Mouse (Mus musculus) left cerebral cortex, adult 8-10 months (tissue): ENCODE data around the gene Gid8. TPM values are rescaled to one million over a fixed set of nuclear protein-coding genes. Genes with fewer than 3 reads are reported as not detected.

Experiments used
- DNase-seq, 2 experiments: peaks; one replicate each; pipeline ENCODE4 v3.0.0; 2022; ENCODE audit warnings: low spot score in 2 of 2
- total RNA-seq, 4 experiments: library from RNA; stranded (reverse); gene quantifications; 2 replicates each; pipeline ENCODE4 v1.2.4; 2022

The Gid8 gene
- 10 to 100 TPM; 66.2 to 72.7 (median 68.5) TPM for total RNA-seq

- DNase-seq = peak; percentile 93 to 97
Observed at GRCm38 (mm10) chr2:180709923-180710272, at the start of gene Gid8, which contains the start of gene Dido1. Gid8 (plus strand) TSS chr2:180710117. Dido1 (minus strand) TSS chr2:180709999.

DNA sequence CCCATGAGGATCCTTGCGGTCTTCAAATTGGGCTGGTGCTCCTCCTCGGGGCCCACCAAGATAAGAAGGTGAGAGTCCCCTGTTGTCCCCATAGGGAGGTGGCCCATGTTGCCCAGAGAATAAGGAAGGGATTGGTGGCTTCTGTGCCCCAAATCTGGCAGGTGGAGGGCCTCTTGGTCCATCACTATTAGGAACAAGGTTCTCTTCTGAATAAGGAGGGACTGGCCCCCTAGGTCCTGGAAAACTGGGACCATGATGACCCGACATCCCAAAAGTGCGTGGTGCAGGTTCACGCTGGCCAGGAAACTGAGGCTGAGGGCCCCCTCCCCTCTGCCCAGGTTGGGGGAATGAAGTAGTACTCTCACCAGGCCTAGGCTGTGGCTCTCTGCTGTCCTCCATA is 49.4 kb upstream of the Gid8 start:
- no peak for DNase-seq

DNA sequence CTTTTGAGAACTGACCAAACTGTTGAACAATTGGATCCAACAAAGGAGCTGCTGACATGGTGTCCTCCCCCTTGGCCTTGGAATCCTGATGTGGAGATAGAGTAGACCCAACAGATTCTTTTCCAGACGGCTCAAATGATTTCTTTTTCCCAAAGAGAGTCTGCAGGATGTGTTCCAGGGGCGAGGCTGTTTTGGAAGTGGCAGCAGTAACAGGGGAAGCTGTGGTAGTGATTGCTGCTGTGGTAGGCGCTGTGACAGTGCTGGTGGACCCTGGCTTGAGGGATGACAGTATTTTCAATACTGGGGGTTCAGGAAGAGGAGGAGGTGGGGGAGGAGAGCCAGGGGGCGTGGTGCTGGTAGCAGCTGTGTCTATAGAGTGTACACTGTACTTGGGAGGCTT is 47.9 kb upstream of the Gid8 start:
- no peak for DNase-seq

GRCm38 (mm10) chr2:180676706-180677105 is 33.2 kb upstream of the Gid8 start:
- no peak for DNase-seq

DNA sequence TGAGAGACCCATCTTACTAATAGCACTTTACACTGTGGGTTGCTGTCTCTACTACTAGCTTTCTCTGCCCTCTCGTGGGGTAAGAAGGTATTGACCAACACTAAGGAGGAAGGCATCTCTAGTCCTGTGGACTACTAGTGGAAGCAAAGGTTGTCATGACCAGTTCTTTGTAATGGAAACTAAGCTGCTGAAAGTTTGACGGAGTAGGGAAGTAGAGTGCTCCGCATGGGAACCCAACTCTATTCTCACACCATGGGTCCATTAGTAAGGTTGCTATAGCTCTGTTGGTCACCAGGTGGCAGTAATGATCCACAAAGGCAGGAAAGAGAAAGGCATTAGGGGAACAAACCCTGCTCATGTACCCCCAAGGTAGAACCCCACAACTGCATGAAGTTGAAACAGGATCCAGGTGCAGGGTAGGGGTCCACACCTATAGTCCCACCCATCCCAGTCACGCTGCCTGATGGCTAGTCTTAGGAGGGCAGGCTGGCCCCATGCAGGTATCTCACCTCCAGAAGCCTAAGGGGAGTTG is 31.2 kb upstream of the Gid8 start:
- peak; percentile 31 to 54 for DNase-seq

GRCm38 (mm10) chr2:180681225-180681624 is 28.7 kb upstream of the Gid8 start:
- no peak for DNase-seq

DNA sequence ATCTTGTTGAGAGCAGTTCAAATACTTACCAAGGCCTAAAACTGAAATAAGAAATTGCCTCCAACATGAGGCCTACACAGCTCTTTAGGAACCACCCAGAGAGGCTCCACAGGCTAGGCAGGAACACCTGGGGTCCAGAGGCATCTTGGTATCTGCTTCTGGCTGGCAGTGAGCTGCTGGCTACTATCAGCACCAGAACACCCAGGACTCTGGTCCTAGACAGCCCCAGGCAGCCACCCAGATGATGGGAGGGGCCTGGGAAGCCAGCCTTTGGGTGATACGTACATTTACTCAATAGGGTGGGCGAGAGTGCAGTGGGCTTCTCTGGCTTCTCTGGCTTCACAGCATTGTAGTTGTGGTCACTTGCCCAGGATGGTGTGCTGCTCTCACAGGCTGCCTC is 26.4 kb upstream of the Gid8 start:
- no peak for DNase-seq

DNA sequence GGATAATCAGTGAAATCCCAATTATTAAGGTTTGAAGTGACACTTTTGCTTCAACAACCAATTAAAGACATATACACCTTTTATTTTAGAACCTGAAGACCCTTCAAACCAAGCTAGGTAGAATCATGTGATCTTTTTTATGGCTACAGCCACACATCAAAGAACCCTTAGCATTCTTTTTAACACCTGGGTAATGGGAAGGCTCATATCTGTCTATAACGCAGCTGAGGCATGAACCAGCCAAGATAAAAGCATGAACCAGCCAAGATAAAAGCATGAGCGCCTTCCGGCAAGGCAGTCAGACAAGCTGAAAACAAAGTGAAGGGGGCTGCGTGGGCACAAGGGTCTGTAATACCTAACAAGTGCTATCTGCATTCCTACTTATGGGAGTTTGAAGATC is 25.9 kb upstream of the Gid8 start:
- DNase-seq = no peak

GRCm38 (mm10) chr2:180689841-180690240 is 20.1 kb upstream of the Gid8 start:
- DNase-seq = no peak

- no peak for DNase-seq
Observed at GRCm38 (mm10) chr2:180692630-180693029, 17.3 kb upstream of the Gid8 start.

- DNase-seq = no peak
Observed at GRCm38 (mm10) chr2:180695176-180695575, 14.7 kb upstream of the Gid8 start.

DNA sequence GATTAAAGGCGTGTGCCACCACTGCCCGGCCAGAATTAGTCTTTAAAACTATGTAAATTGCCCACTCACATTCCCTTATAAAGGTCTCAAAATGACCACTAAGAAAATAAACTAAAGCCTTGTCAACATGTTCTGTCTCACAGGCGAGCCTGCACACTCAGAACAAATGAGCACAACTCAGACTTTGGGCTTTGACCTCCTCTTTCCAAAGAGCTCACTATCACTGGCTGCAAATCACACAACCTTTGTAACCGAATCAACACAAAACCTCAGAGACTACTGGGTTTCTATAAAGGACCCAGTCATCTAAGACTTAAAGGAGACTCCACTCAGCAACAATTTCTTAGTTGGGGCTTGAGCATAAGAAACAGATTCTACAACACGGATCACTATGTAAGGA is 9.5 kb upstream of the Gid8 start:
- DNase-seq = no peak

DNA sequence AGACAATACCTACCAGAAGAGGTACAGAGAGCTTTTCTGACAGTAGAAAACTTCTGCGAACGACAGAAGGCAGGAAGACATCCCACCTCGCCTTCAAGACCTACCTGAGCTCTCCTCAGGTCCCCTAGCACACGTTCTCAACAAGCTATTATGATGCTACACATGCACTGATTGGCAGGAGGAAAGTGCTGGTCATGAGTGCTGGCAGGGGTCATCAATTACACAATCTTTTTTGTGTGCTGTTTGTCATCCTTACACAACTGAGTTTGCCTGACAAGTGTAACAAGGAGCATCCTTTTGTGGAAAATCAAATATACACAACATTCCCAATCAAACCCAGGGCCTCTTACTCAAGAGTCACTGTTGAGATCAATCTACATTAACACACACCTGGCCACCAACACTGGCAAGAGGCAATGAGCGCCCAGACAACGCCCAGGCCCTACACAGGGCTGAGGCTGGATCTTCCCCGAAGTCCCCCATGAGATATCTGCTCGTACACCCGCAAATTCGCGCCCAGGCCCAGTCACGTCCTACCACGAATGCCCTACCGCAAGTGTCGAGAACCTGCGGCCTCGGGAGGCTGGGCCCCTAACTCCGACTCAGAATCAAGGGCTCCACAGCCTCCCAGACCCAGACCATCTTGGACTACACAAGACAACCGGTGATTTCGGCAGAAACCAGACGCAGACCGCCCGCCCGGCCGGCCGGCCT is 8.7 kb upstream of the Gid8 start:
- DNase-seq = peak in 1 of 2 experiments; percentile 22

- peak; percentile 82 to 87 for DNase-seq
Observed at GRCm38 (mm10) chr2:180701767-180702621, 7.9 kb upstream of the Gid8 start.

DNA sequence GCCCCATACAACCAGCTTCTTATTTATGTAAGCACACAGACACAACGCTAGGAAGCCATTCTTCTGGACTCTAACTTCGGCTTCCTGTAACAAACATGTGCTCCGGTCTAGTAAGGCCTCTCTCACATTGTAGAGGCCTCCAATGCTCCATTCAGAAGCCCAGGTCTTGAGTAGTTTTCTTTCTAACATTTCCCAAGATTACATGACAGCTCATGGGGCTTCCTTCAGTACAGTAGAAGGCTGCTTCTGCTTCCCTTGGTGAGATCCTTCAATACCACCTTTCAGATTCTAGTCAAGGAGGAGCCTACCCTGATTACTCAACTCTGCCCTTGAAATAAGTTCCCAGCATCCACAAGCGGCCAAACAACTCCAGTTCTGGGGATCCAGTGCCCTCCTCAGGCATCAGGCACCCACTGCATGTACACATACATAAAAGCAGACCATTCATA is 7.2 kb upstream of the Gid8 start:
- no peak for DNase-seq

GRCm38 (mm10) chr2:180703175-180703574 is 6.7 kb upstream of the Gid8 start:
- DNase-seq = no peak

- no peak for DNase-seq
Observed at GRCm38 (mm10) chr2:180703645-180704359, 6.1 kb upstream of the Gid8 start.

GRCm38 (mm10) chr2:180704591-180704990 is 5.3 kb upstream of the Gid8 start:
- no peak for DNase-seq

- DNase-seq = no peak
Observed at GRCm38 (mm10) chr2:180705066-180705465, 4.9 kb upstream of the Gid8 start.

DNA sequence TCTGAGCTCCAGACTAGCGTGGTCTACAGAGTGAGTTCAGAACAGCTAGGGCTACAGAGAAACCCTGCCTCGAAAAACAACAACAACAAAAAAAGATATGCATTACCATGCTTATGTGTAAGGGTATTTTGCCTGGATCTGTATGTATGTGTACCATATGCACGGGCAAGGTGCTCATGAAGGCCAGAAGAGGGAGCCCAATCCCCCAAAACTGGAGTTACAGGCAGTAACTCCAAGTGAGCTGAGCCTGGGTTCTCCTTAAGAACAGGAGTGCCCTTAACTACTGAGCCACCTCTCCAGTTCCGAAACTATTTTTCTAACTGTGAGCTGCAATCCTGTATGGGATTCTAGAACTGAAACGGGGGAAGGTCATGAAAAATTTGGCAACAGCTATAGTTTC is 3.9 kb upstream of the Gid8 start:
- DNase-seq = no peak

DNA sequence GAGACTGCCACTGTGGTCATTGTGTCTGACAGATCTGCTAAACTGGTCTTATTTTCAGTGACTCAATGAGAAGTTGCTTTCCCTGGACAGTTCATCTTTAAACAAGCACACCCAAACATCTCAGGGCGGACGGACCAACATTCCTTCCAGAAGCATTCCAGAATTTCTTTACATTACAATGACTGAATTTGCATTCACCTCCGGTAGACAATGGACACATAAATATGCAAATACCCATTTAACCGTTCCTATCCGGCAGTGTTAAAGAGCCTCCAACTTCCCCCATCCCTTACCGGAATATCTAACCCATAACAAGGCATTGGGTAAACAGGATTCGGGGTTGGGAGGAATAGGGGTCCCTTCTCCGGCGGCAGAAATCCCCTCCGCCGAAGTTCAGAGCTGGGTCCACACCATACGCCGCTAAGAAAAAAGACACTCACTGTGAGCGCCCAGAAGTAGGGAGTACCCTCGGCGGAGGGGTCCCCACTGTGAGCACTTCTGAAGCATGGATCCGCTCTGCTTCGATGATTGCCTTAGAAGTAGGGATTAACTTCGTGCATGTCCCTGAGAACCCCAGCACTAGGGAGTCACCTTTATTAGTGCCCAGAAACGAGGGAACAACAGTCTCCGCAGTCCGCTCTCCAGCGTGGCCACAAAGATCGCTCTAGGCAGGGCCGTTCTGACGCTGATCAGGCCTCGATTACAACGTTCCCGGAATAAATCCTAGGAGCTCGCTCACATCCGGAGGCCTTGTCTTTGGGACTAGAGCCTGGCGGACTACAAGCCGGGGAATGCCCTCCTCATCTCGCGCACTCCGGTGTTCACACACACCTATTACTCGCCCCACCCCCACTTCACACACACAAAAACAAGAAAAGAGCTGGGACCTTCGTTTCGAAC is 644 bp upstream of the Gid8 start:
- no peak for DNase-seq
